Mouse (Mus musculus): ENCODE measurements at regions not wholly inside any gene's neighbourhood (a gene's known extent, or its start where the extent isn't known, plus 50 kb on each side); places are given as distances from the start of the nearest gene placed in this dataset.

GRCm38 (mm10) chr3:9200156-9200555, 409.7 kb downstream of the Zfp704 start:
- H3K27me3 ChIP-seq (ENCODE audit: control insufficient read depth, insufficient read depth, low read length): no peaks in the 10 kb centered on the region
- ATAC-seq (ENCODE audit: low FRiP score) (no peak), DNase-seq (ENCODE audit: low spot score, missing footprints) (no peak)
- no peak overlapping the region for H3K27ac ChIP-seq (ENCODE audit: low read depth, low read length)
- no peak overlapping the region for H3K4me3 ChIP-seq (ENCODE audit: low read depth, low read length)
- H3K36me3 ChIP-seq (ENCODE audit: control insufficient read depth, insufficient read depth, low read length): no peaks in the 10 kb centered on the region
- H3K9me3 ChIP-seq (ENCODE audit: control insufficient read depth, low read length): no peaks in the 10 kb centered on the region
- H3K9ac ChIP-seq (ENCODE audit: low read length): no peak overlapping the region
- H3K4me2 ChIP-seq: no peak overlapping the region
- 88% methylated on average over 5 of the region's 5 CpGs for WGBS
- H3K4me1 ChIP-seq (ENCODE audit: control insufficient read depth, insufficient read depth, low read length): no peaks in the 10 kb centered on the region

- 89% methylated on average over 9 of the region's 9 CpGs for WGBS
- H3K27ac ChIP-seq (ENCODE audit: low read depth, low read length): no peak overlapping the region
- no peak overlapping the region for H3K4me2 ChIP-seq
- H3K4me1 ChIP-seq (ENCODE audit: control insufficient read depth, insufficient read depth, low read length): no peaks in the 10 kb centered on the region
- DNase-seq (ENCODE audit: low spot score, missing footprints) (no peak), ATAC-seq (ENCODE audit: low FRiP score) (no peak)
- H3K9me3 ChIP-seq (ENCODE audit: control insufficient read depth, low read length): no peaks in the 10 kb centered on the region
- H3K9ac ChIP-seq (ENCODE audit: low read length): no peak overlapping the region
- no peaks in the 10 kb centered on the region for H3K36me3 ChIP-seq (ENCODE audit: control insufficient read depth, insufficient read depth, low read length)
- H3K27me3 ChIP-seq (ENCODE audit: control insufficient read depth, insufficient read depth, low read length): no peaks in the 10 kb centered on the region
- H3K4me3 ChIP-seq (ENCODE audit: low read depth, low read length): no peak overlapping the region
Measured at GRCm38 (mm10) chr3:9198652-9199332, 411.1 kb downstream of the Zfp704 start.

GRCm38 (mm10) chr3:9195781-9196180, 414.1 kb downstream of the Zfp704 start:
- whole genome bisulfite sequencing: 92% methylated on average over 8 of the region's 8 CpGs
- H3K9ac ChIP-seq (ENCODE audit: low read length): no peak overlapping the region
- no peak overlapping the region for H3K4me2 ChIP-seq
- no peaks in the 10 kb centered on the region for H3K9me3 ChIP-seq (ENCODE audit: control insufficient read depth, low read length)
- H3K27ac ChIP-seq (ENCODE audit: low read depth, low read length): no peak overlapping the region
- no peaks in the 10 kb centered on the region for H3K36me3 ChIP-seq (ENCODE audit: control insufficient read depth, insufficient read depth, low read length)
- no peaks in the 10 kb centered on the region for H3K27me3 ChIP-seq (ENCODE audit: control insufficient read depth, insufficient read depth, low read length)
- no peaks in the 10 kb centered on the region for H3K4me1 ChIP-seq (ENCODE audit: control insufficient read depth, insufficient read depth, low read length)
- no peak for DNase-seq (ENCODE audit: low spot score, missing footprints)
- no peak overlapping the region for H3K4me3 ChIP-seq (ENCODE audit: low read depth, low read length)
- ATAC-seq (ENCODE audit: low FRiP score): no peak

GRCm38 (mm10) chr3:9189366-9190287, 420.3 kb downstream of the Zfp704 start:
- WGBS: 90% methylated on average over 15 of the region's 15 CpGs
- no peak for ATAC-seq (ENCODE audit: low FRiP score)
- Histone ChIP-seq H3K27me3 (ENCODE audit: control insufficient read depth, insufficient read depth, low read length) (no peaks in the 10 kb centered on the region), H3K4me2 (no peak overlapping the region), H3K9ac (ENCODE audit: low read length) (no peak overlapping the region), H3K9me3 (ENCODE audit: control insufficient read depth, low read length) (no peaks in the 10 kb centered on the region), H3K4me3 (ENCODE audit: low read depth, low read length) (no peak overlapping the region), H3K36me3 (ENCODE audit: control insufficient read depth, insufficient read depth, low read length) (no peaks in the 10 kb centered on the region), H3K27ac (ENCODE audit: low read depth, low read length) (no peak overlapping the region), H3K4me1 (ENCODE audit: control insufficient read depth, insufficient read depth, low read length) (no peaks in the 10 kb centered on the region)
- peak; percentile 75 for DNase-seq (ENCODE audit: low spot score, missing footprints)

- ATAC-seq (ENCODE audit: low FRiP score) (no peak), DNase-seq (ENCODE audit: low spot score, missing footprints) (peak; percentile 35)
- H3K9me3 ChIP-seq (ENCODE audit: control insufficient read depth, low read length): no peaks in the 10 kb centered on the region
- H3K27ac ChIP-seq (ENCODE audit: low read depth, low read length): no peak overlapping the region
- no peak overlapping the region for H3K9ac ChIP-seq (ENCODE audit: low read length)
- H3K36me3 ChIP-seq (ENCODE audit: control insufficient read depth, insufficient read depth, low read length): no peaks in the 10 kb centered on the region
- H3K27me3 ChIP-seq (ENCODE audit: control insufficient read depth, insufficient read depth, low read length): no peaks in the 10 kb centered on the region
- no peak overlapping the region for H3K4me2 ChIP-seq
- H3K4me3 ChIP-seq (ENCODE audit: low read depth, low read length): no peak overlapping the region
- 83% methylated on average over 6 of the region's 6 CpGs for WGBS
- H3K4me1 ChIP-seq (ENCODE audit: control insufficient read depth, insufficient read depth, low read length): no peaks in the 10 kb centered on the region
Measured at GRCm38 (mm10) chr3:9186364-9187120, 423.3 kb downstream of the Zfp704 start.

GRCm38 (mm10) chr3:9181576-9181975, 428.3 kb downstream of the Zfp704 start:
- no peak overlapping the region for H3K27ac ChIP-seq (ENCODE audit: low read depth, low read length)
- no peak overlapping the region for H3K9ac ChIP-seq (ENCODE audit: low read length)
- 90% methylated on average over 11 of the region's 11 CpGs for WGBS
- no peaks in the 10 kb centered on the region for H3K27me3 ChIP-seq (ENCODE audit: control insufficient read depth, insufficient read depth, low read length)
- DNase-seq (ENCODE audit: low spot score, missing footprints) (peak; percentile 62), ATAC-seq (ENCODE audit: low FRiP score) (no peak)
- H3K4me3 ChIP-seq (ENCODE audit: low read depth, low read length): no peak overlapping the region
- H3K9me3 ChIP-seq (ENCODE audit: control insufficient read depth, low read length): no peaks in the 10 kb centered on the region
- H3K4me1 ChIP-seq (ENCODE audit: control insufficient read depth, insufficient read depth, low read length): no peaks in the 10 kb centered on the region
- no peaks in the 10 kb centered on the region for H3K36me3 ChIP-seq (ENCODE audit: control insufficient read depth, insufficient read depth, low read length)
- no peak overlapping the region for H3K4me2 ChIP-seq

GRCm38 (mm10) chr3:9179641-9180040, 430.2 kb downstream of the Zfp704 start:
- 78% methylated on average over 6 of the region's 6 CpGs for WGBS
- no peak for ATAC-seq (ENCODE audit: low FRiP score)
- no peak overlapping the region for H3K27ac ChIP-seq (ENCODE audit: low read depth, low read length)
- peak; percentile 74 for DNase-seq (ENCODE audit: low spot score, missing footprints)
- no peaks in the 10 kb centered on the region for H3K9me3 ChIP-seq (ENCODE audit: control insufficient read depth, low read length)
- no peaks in the 10 kb centered on the region for H3K36me3 ChIP-seq (ENCODE audit: control insufficient read depth, insufficient read depth, low read length)
- H3K9ac ChIP-seq (ENCODE audit: low read length): no peak overlapping the region
- no peak overlapping the region for H3K4me3 ChIP-seq (ENCODE audit: low read depth, low read length)
- no peaks in the 10 kb centered on the region for H3K4me1 ChIP-seq (ENCODE audit: control insufficient read depth, insufficient read depth, low read length)
- H3K27me3 ChIP-seq (ENCODE audit: control insufficient read depth, insufficient read depth, low read length): no peaks in the 10 kb centered on the region
- no peak overlapping the region for H3K4me2 ChIP-seq

GRCm38 (mm10) chr3:9174517-9174832, 435.4 kb downstream of the Zfp704 start:
- Histone ChIP-seq H3K27ac (ENCODE audit: low read depth, low read length) (no peak overlapping the region), H3K4me1 (ENCODE audit: control insufficient read depth, insufficient read depth, low read length) (peaks cover 6% of the 10 kb centered on the region; the same call in 1 of the 2 replicates), H3K9ac (ENCODE audit: low read length) (no peak overlapping the region), H3K36me3 (ENCODE audit: control insufficient read depth, insufficient read depth, low read length) (no peaks in the 10 kb centered on the region), H3K4me3 (ENCODE audit: low read depth, low read length) (no peak overlapping the region), H3K9me3 (ENCODE audit: control insufficient read depth, low read length) (no peaks in the 10 kb centered on the region), H3K4me2 (no peak overlapping the region), H3K27me3 (ENCODE audit: control insufficient read depth, insufficient read depth, low read length) (no peaks in the 10 kb centered on the region)
- DNase-seq (ENCODE audit: low spot score, missing footprints) (no peak), ATAC-seq (ENCODE audit: low FRiP score) (no peak)
- 82% methylated on average over 2 of the region's 2 CpGs for WGBS

Data from midbrain, embryonic 11.5 days (tissue).